Mouse (Mus musculus) bone marrow macrophage, adult 2 months (primary cell): ENCODE measurements around the gene Zfand5.

ENCODE experiments used
- CTCF ChIP-seq: IDR thresholded peaks from 2 replicates; pipeline ENCODE4 v1.5.1; 2012; ENCODE audit warnings: low read depth, mild to moderate bottlenecking, low read length, moderate library complexity
- POLR2A ChIP-seq: IDR thresholded peaks from 2 replicates; pipeline ENCODE4 v1.6.1; 2012; ENCODE audit warnings: mild to moderate bottlenecking, low read depth, low read length, borderline replicate concordance

GRCm38 (mm10) chr19:21286421-21287097 lies 14.5 kb downstream of the Zfand5 start:
- TF ChIP-seq POLR2A (no peak), CTCF (no peak)
